23 mouse cellular contexts compared by ENCODE assay signal in genomic region chr10:90357169-90357907, GRCm38 (mm10).
DNase-seq lines count a peak whose midpoint lies in the region; ATAC-seq lines count a peak whose summit lies in the region.
"Had no signal": no experiment of that assay in that cellular context is flagged by ENCODE, and none has a peak within 500 bp of the region (broad histone marks: within the 10 kb centered on the region; RNA-seq: fewer than 3 reads in every experiment).

No protein-coding gene starts in this region.

- no peaks in the 10 kb centered on the region for H3K9me3 ChIP-seq in neural tube, embryonic 13.5 days
- H3K9me3 ChIP-seq in intestine, embryonic 16.5 days (ENCODE audit: control insufficient read depth, low read length): no peaks in the 10 kb centered on the region
- no peaks in the 10 kb centered on the region for H3K9me3 ChIP-seq in kidney, embryonic 15.5 days (replicated peaks)
- H3K9me3 ChIP-seq: embryonic facial prominence, embryonic 13.5 days; embryonic facial prominence, embryonic 15.5 days; forebrain, embryonic 10.5 days; forebrain, embryonic 13.5 days; forebrain, embryonic 15.5 days had no signal

- no peak for ATAC-seq in neural tube, embryonic 13.5 days (ENCODE audit: low read depth)
- peak; percentile 62 for ATAC-seq in intestine, embryonic 16.5 days
- no peak for ATAC-seq in kidney, embryonic 15.5 days (replicated peaks; ENCODE audit: low FRiP score)
- ATAC-seq: forebrain, embryonic 13.5 days; forebrain, embryonic 15.5 days had no signal

- peaks cover 13% of the 10 kb centered on the region for H3K4me1 ChIP-seq in neural tube, embryonic 13.5 days (replicated peaks)
- no peaks in the 10 kb centered on the region for H3K4me1 ChIP-seq in intestine, embryonic 16.5 days (ENCODE audit: control insufficient read depth, insufficient read depth, low read length)
- H3K4me1 ChIP-seq in kidney, embryonic 15.5 days: no peaks in the 10 kb centered on the region
- H3K4me1 ChIP-seq: embryonic facial prominence, embryonic 13.5 days; embryonic facial prominence, embryonic 15.5 days; forebrain, embryonic 10.5 days; forebrain, embryonic 13.5 days; forebrain, embryonic 15.5 days had no signal

- H3K27ac ChIP-seq in neural tube, embryonic 13.5 days (replicated peaks): peak overlapping the region; percentile 61
- no peak overlapping the region for H3K27ac ChIP-seq in intestine, embryonic 16.5 days (ENCODE audit: low read length)
- no peak overlapping the region for H3K27ac ChIP-seq in kidney, embryonic 15.5 days
- H3K27ac ChIP-seq: embryonic facial prominence, embryonic 13.5 days; embryonic facial prominence, embryonic 15.5 days; forebrain, embryonic 10.5 days; forebrain, embryonic 13.5 days; forebrain, embryonic 15.5 days had no signal

- WGBS in neural tube, embryonic 13.5 days: 75% methylated on average over 1 of the region's 1 CpGs
- 49% methylated on average over 1 of the region's 1 CpGs for WGBS in intestine, embryonic 16.5 days
- WGBS in large intestine, adult 2 months: 24% methylated on average over 1 of the region's 1 CpGs
- WGBS in kidney, embryonic 15.5 days: 71% methylated on average over 1 of the region's 1 CpGs

- no peak overlapping the region for H3K9ac ChIP-seq in neural tube, embryonic 13.5 days
- no peak overlapping the region for H3K9ac ChIP-seq in intestine, embryonic 16.5 days (ENCODE audit: low read depth, low read length)
- H3K9ac ChIP-seq in kidney, embryonic 15.5 days: no peak overlapping the region
- H3K9ac ChIP-seq: embryonic facial prominence, embryonic 13.5 days; embryonic facial prominence, embryonic 15.5 days; forebrain, embryonic 13.5 days; forebrain, embryonic 15.5 days had no signal

- DNase-seq in neural tube, embryonic 10.5 days (ENCODE audit: extremely low spot score, low spot score): no peak
- DNase-seq in large intestine, adult 2 months (ENCODE audit: low read depth, low spot score): peak; percentile 14
- no peak for DNase-seq in frontal cortex, postnatal 14 days (ENCODE audit: low spot score in 2 of 2)
- DNase-seq in kidney, adult 18-20 months: no peak
- DNase-seq: adrenal gland, adult 2 months; adrenal gland, postnatal 10 days; adrenal gland, postnatal 25 days; cerebellum, adult 11 months; cerebellum, adult 18-20 months; cerebellum, adult 8-10 months; cerebellum, adult 9-11 months; cerebellum, postnatal 14 days; cerebellum, postnatal 36 days; embryo, embryonic 11 days had no signal

- no peaks in the 10 kb centered on the region for H3K36me3 ChIP-seq in neural tube, embryonic 13.5 days
- H3K36me3 ChIP-seq in intestine, embryonic 16.5 days (ENCODE audit: control insufficient read depth, insufficient read depth, low read length): no peaks in the 10 kb centered on the region
- no peaks in the 10 kb centered on the region for H3K36me3 ChIP-seq in kidney, embryonic 15.5 days
- H3K36me3 ChIP-seq: embryonic facial prominence, embryonic 13.5 days; embryonic facial prominence, embryonic 15.5 days; forebrain, embryonic 10.5 days; forebrain, embryonic 15.5 days had no signal

- H3K4me3 ChIP-seq in neural tube, embryonic 13.5 days: no peak overlapping the region
- H3K4me3 ChIP-seq in intestine, embryonic 16.5 days (ENCODE audit: low read length): no peak overlapping the region
- no peak overlapping the region for H3K4me3 ChIP-seq in kidney, embryonic 15.5 days (replicated peaks)
- H3K4me3 ChIP-seq: embryonic facial prominence, embryonic 13.5 days; embryonic facial prominence, embryonic 15.5 days; erythroblast, embryonic 14.5 days; forebrain, embryonic 10.5 days; forebrain, embryonic 13.5 days; forebrain, embryonic 15.5 days had no signal

- H3K4me2 ChIP-seq in neural tube, embryonic 13.5 days: no peak overlapping the region
- H3K4me2 ChIP-seq in intestine, embryonic 16.5 days (ENCODE audit: low read depth, low read length): no peak overlapping the region
- no peak overlapping the region for H3K4me2 ChIP-seq in kidney, embryonic 15.5 days
- H3K4me2 ChIP-seq: embryonic facial prominence, embryonic 13.5 days; embryonic facial prominence, embryonic 15.5 days; forebrain, embryonic 13.5 days; forebrain, embryonic 15.5 days had no signal

- H3K27me3 ChIP-seq in neural tube, embryonic 13.5 days: no peaks in the 10 kb centered on the region
- H3K27me3 ChIP-seq in intestine, embryonic 16.5 days (replicated peaks; ENCODE audit: control insufficient read depth, insufficient read depth, low read length): no peaks in the 10 kb centered on the region
- H3K27me3 ChIP-seq in kidney, embryonic 15.5 days: no peaks in the 10 kb centered on the region
- H3K27me3 ChIP-seq: embryonic facial prominence, embryonic 13.5 days; embryonic facial prominence, embryonic 15.5 days; forebrain, embryonic 13.5 days; forebrain, embryonic 15.5 days had no signal
